Mouse (Mus musculus) E14TG2a.4 (cell line): Measurements from ENCODE around the gene Dhrs3.

ENCODE experiments used
- H3K27me3 ChIP-seq: 2 replicates; pipeline ENCODE4 v1.6.1; 2014; ENCODE audit warnings: low read length, control low read depth; ENCODE audit not compliant: insufficient read depth
- H3K36me3 ChIP-seq: 2 replicates; pipeline ENCODE4 v1.6.1; 2014; ENCODE audit warnings: low read length, control low read depth; ENCODE audit not compliant: insufficient read depth
- H3K4me1 ChIP-seq: replicated peaks from 2 replicates; pipeline ENCODE4 v1.6.1; 2014; ENCODE audit warnings: low read depth, low read length, control low read depth
- H3K4me3 ChIP-seq: replicated peaks from 2 replicates; pipeline ENCODE4 v1.5.1; 2014; ENCODE audit warnings: mild to moderate bottlenecking, low read length
- H3K9me3 ChIP-seq: 2 replicates; pipeline ENCODE4 v1.6.1; 2014; ENCODE audit warnings: low read length, control low read depth
- CTCF ChIP-seq: conservative IDR thresholded peaks from 2 replicates; pipeline ENCODE4 v1.5.1; 2014; ENCODE audit warnings: low read length
- NANOG ChIP-seq: IDR thresholded peaks from 2 replicates; pipeline ENCODE4 v1.6.1; 2014; ENCODE audit warnings: borderline replicate concordance, low read length, mixed read lengths
- POU5F1 ChIP-seq: IDR thresholded peaks from 2 replicates; pipeline ENCODE4 v1.6.1; 2014; ENCODE audit warnings: low read length, borderline replicate concordance

Gene Dhrs3

DNA sequence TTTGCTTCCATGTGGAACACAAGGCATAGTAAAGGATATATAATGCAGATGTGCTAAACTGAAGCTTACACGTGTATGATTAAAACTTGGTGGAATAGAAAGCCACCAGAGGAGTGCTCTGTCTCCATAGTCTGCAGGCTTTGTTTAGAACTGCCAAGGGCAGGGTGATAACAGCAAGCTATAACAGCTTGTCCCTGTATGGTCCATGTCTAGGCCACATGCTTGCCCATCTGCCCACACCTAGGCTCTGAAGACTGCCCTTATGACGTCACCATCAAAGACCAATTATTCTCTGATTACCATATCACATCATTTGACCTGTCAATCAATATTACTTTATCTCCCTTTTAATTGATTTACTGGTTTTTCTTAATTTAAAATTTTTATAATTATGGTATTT is 72.6 kb downstream of the Dhrs3 start:
- H3K36me3 ChIP-seq = no peaks in the 10 kb centered on the region
- H3K9me3 ChIP-seq = no peaks in the 10 kb centered on the region
- H3K27me3 ChIP-seq = no peaks in the 10 kb centered on the region
- no peaks in the 10 kb centered on the region for H3K4me1 ChIP-seq
- H3K4me3 ChIP-seq = no peak overlapping the region
- TF ChIP-seq CTCF (no peak), POU5F1 (no peak), NANOG (no peak)

DNA sequence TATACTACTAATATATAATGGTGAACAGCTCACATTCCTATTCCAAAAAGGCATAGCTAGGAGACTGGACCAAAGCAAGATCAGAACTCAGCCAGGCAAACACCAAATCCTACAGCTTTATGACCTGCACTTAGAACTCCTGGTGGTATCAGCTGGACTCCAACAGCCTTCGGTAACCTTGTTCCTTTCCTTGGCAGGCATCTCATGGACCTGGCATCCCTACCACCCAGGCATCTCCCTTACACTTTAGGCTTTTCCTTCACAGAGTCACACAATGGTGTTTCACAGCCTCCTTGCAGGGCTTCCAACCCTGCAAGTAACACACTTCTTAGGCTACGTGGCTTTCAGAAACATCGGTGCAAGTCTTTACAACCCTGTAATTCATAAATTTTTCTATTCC is 75.7 kb downstream of the Dhrs3 start:
- no peaks in the 10 kb centered on the region for H3K4me1 ChIP-seq

DNA sequence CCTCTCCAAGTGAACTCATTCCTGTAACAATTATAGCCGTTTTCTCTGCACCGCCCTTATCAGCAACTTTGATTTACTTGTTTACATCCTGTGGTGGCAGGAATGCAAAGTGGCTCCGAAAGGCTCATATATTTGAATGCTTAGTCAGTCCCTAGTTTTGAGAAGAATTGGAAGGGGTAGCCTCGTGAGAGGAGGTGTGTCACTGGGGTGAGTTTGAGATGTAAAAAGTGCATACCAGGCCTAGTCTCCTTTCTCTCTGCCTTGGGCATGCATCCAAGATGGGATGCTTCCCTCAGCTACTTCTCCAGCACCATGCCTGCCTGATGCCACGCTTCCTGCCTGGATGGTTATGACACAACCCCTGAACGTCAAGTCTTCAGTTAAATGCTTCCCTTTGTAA is 76.4 kb downstream of the Dhrs3 start:
- Histone ChIP-seq H3K9me3 (no peaks in the 10 kb centered on the region), H3K4me3 (no peak overlapping the region), H3K36me3 (peaks cover 8% of the 10 kb centered on the region; the same call in 1 of the 2 replicates), H3K4me1 (no peaks in the 10 kb centered on the region), H3K27me3 (no peaks in the 10 kb centered on the region)
- TF ChIP-seq CTCF = no peak
- TF ChIP-seq POU5F1 = no peak
- TF ChIP-seq NANOG = no peak

More for the DNA sequence above, 75.7 kb downstream of the Dhrs3 start:
- H3K36me3 ChIP-seq = peaks cover 8% of the 10 kb centered on the region; the same call in 1 of the 2 replicates
- H3K9me3 ChIP-seq = no peaks in the 10 kb centered on the region
- TF ChIP-seq POU5F1 (no peak), CTCF (no peak), NANOG (no peak)
- H3K27me3 ChIP-seq = no peaks in the 10 kb centered on the region
- no peak overlapping the region for H3K4me3 ChIP-seq

DNA sequence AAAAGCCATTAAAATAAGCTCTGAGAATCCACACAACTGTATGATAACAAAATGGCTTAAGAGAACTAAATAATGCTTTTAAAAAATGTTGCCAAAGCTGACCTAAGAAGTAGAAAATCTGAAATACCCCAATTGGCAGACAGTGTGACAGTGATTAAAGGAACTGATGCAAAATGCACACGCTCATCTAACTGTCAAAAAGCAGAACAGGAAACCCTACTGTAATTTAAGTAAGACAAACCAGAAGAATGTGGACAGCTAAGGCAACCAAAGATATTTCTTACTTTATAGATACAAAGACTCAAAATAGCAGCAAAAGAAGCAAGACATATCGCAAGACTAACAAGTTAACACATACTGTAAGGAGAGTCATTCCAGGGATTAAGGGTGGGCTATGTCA is 78.4 kb downstream of the Dhrs3 start:
- H3K36me3 ChIP-seq = peaks cover 26% of the 10 kb centered on the region
- H3K4me1 ChIP-seq = no peaks in the 10 kb centered on the region
- no peaks in the 10 kb centered on the region for H3K9me3 ChIP-seq
- no peak for TF ChIP-seq POU5F1
- TF ChIP-seq NANOG = no peak
- no peak for TF ChIP-seq CTCF
- no peak overlapping the region for H3K4me3 ChIP-seq
- H3K27me3 ChIP-seq = no peaks in the 10 kb centered on the region

DNA sequence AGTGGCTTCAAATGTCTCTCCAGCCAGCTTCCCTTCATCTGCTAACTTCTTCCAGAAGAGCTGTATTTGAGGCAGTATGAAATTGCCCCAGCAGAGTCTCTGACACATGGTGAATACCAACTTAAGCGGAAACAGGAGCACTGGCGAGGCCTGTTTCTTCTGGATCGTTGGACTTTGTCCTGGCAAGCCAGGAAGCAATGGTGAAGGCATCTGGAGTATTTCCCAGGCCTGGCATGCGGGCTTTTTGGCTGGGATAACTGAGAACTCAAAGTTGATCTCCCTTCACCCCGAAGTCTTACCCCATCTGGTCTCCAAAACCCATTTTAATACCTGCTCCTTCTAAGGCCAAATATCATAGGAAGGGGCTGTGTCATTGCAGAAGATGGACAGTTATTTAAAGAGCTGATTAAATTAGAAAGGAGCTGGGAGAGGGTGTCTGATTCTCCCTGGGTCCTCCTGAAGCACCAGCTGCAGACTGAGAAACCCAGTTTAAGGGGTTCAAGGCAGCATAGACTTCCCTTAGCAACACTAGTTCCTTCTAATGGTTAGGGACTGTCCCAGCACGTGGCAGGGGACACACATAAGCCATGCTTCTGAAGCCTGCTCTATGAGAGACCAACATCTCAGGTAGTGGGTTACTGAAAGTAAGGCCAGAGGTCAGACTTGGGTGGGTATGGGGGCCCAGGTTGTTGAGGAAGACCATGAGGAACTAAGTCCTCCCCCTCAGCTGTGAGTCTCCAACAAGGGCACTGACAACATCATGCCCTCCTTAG is 80.5 kb downstream of the Dhrs3 start:
- no peak overlapping the region for H3K4me3 ChIP-seq
- H3K27me3 ChIP-seq = no peaks in the 10 kb centered on the region
- H3K36me3 ChIP-seq = peaks cover 36% of the 10 kb centered on the region
- no peak for TF ChIP-seq NANOG
- no peaks in the 10 kb centered on the region for H3K4me1 ChIP-seq
- no peaks in the 10 kb centered on the region for H3K9me3 ChIP-seq

DNA sequence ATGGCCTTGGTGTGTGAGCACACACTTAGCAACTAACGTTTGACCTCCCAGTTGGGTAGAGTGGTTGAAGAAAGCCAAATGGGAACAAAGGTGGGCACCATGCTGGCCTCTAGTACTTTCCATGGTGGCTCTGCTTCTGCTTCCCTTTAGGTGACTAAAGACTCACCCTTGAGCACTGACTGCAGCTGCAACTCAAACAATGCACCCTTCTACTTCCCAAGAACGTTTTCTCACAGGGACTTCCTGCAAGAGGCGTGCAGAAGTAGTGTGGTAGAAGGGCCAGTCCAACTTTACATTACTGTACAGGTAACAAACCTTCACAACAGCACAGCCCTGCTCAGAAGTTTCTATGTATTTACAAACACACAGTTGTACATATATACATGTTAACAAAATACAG is 81.8 kb downstream of the Dhrs3 start:
- Histone ChIP-seq H3K36me3 (peaks cover 36% of the 10 kb centered on the region), H3K9me3 (no peaks in the 10 kb centered on the region), H3K4me3 (no peak overlapping the region), H3K4me1 (no peaks in the 10 kb centered on the region), H3K27me3 (no peaks in the 10 kb centered on the region)
- TF ChIP-seq CTCF (no peak), POU5F1 (no peak), NANOG (no peak)

DNA sequence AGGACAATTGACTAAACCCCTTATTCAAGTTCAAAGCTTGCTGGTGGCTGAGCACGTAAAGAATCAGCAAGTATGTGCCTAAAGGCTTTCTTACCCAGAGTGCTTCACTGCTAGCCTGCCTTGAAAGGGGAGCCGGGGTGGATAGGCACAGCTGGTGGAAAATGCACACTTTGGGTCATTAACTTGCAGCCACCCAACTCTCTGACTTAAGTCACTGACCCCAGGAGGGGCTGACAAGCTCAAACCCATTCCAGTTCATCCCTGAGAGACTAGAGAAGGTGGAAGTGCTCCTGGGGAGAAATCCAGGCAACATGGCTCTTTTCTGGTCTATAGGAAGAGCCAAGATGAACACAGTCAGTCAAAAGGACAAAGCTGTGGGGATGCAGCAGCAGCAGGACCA is 82.9 kb downstream of the Dhrs3 start:
- TF ChIP-seq CTCF = no peak
- no peak for TF ChIP-seq POU5F1
- TF ChIP-seq NANOG = no peak

DNA sequence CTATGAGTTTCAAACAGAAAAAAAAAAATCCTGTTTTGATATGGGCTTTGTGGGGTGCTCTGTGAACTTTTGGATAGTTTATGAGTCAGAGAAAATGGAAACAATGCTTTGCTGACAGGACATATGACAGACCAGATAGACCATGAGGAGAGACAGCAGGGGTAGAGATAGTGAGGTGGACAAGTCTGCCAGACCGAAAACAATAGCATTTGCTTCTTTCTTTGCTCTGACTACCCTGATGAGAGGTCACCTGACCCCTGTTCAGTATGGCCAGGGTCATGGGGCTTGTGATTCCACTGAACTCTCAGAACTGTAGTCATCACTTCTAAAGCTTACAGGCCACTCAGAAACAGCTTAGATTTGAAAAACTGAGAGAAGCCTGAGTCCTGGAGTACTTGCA is 84.4 kb downstream of the Dhrs3 start:
- TF ChIP-seq POU5F1 = no peak
- no peak for TF ChIP-seq CTCF
- TF ChIP-seq NANOG = no peak
- Histone ChIP-seq H3K4me1 (peaks cover 5% of the 10 kb centered on the region), H3K27me3 (no peaks in the 10 kb centered on the region), H3K4me3 (no peak overlapping the region), H3K36me3 (peaks cover 39% of the 10 kb centered on the region), H3K9me3 (no peaks in the 10 kb centered on the region)

More for the DNA sequence above, 82.9 kb downstream of the Dhrs3 start:
- H3K9me3 ChIP-seq = no peaks in the 10 kb centered on the region
- H3K4me1 ChIP-seq = no peaks in the 10 kb centered on the region
- H3K4me3 ChIP-seq = no peak overlapping the region
- H3K36me3 ChIP-seq = peaks cover 36% of the 10 kb centered on the region
- H3K27me3 ChIP-seq = no peaks in the 10 kb centered on the region
